Mouse (Mus musculus): ENCODE results near the gene Ablim1. TPM values are rescaled to one million over a fixed set of nuclear protein-coding genes. Genes with fewer than 3 reads are reported as not detected.

Gene Ablim1
- total RNA-seq, 4 experiments from 2014 or later: 80.6 to 97.1 (median 86.4) TPM

DNA sequence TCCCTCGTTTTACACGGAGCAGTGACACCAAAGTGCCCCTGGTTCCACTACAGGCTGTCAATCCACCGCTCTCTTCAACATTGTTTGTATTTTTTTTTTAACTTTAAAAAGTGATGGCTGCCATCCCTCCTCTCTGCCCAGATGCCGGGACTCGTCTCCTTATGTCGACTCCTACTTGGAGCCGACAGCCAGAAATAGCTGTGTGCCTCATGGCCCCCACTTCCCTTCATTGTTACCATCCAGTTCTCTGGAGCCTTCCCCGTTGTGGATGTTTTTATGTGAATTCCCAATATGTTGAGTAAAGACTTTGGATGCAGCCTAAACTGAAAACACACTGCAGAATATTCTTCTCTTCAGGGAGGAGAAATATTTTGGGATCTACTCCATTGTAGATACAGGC is 8.7 kb downstream of the Ablim1 start:
- peak in 1 of 2 experiments; percentile 31 for DNase-seq (ENCODE audit: low spot score in 2 of 2)

DNA sequence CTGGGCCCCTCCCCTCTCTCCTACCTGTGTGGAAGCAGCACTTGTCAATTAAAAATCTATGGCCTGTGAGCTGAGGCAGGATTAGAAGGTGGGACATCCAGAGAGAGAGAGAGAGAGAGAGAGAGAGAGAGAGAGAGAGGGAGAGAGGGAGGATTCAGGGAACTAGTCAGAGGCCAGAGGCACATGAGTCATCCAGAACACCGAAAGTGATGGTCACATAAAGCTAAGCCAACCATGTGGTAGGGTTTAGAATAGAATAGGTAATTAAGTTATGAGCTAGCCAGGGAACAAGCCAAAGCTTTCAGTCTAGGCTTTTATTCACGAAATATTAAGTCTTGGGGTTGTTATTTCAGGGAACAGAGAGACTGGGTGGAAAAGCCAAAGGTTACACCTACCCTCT is 10.1 kb downstream of the Ablim1 start:
- DNase-seq (ENCODE audit: low spot score in 2 of 2): no peak

DNA sequence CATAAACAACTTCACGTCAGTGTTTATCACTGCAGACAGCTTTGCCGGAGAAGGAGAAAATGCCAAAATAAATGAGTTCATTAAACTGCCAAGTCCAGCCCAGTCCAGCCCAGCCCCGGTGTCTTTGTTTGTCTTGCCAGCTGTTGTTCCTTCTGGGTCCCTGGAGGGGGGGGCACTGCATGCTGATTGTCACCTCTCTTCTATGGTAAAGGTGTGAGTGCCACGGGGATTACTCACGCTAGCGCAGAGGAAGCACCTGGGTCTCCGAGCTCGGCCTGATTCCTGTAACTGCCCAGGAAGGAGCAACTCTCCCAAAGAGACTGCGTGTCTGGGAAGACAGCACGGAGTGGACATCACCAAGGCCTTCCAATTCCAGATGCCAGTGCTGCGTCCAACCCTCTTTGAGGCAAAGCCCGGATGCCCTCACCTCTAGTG is 12.7 kb downstream of the Ablim1 start:
- DNase-seq (ENCODE audit: low spot score in 2 of 2): peak in 1 of 2 experiments; percentile 9

DNA sequence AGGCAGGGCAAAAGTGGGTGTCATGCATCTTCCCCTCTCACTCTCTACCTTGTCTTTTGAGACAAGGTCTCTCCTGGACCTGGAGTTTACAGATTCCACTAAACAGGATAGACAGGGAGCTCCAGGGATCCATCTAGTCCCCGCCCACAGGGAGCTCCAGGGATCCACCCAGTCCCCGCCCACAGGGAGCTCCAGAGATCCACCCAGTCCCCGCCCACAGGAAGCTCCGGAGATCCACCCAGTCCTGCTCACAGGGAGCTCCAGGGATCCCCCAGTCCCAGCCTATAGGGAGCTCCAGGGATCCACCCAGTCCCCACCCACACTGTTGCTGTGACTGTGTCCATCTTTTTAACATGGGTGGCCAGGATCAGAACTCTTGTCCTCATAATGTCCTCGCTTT is 16.7 kb downstream of the Ablim1 start:
- peak in 1 of 2 experiments; percentile 3 for DNase-seq (ENCODE audit: low spot score in 2 of 2)

DNA sequence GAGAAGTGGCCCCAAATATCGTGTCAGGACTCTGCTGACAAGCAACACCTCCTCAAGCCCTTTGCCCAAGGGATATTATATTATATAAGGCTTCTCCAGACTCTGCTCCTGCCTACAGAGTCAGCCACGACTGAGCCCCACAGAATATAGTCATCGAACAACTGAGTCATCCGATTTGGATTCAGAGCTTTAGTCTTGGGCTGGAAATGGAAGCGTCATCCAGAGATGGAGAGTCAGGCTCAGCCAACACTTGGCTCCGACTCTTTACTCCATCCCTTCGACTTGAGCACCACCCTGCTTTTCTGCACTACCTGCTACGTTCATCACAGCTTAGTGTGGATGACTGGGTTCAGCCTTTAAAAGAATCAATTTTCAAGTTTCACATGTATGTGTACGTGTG is 17.3 kb downstream of the Ablim1 start:
- DNase-seq (ENCODE audit: low spot score in 2 of 2): peak in 1 of 2 experiments; percentile 15

DNA sequence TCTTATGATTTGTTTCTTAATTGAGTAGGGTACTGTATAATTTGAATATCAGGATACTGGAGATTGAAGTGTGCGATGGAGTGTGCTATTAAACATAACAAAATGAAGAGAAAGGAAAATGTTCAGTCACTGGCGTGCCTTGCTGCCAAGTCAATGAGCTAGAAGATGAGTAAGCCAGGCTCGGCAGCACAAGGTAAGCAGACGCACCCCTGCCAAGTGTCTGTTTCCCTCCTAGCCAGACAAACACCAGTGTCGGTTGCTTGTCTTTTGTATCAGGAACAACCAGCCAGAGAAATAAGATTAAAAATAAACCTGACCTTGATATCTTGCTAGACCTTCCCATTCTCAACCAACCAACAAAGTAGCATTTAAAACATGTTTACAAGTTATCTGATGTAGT is 18.2 kb downstream of the Ablim1 start:
- DNase-seq (ENCODE audit: low spot score in 2 of 2): peak in 1 of 2 experiments; percentile 42

DNA sequence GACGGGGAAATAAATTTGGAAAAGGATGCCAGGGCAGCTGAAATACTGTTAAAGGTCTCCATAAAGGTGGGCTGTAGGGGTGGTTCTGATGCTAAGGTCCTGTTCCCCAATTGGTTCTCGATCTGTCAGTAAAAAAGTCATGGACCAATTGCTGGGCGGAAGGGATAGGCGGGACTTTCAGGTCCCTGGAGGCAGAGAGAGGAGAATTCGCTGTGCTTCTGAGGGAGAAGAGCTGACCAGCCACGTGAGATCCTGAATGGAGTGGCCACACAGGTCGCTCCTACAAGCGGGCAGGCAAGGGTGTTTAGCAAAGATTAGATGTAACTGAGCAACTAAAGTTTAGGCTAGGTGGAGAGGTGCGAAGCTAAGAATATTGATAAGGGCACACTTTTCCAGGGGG is 19.2 kb downstream of the Ablim1 start:
- DNase-seq (ENCODE audit: low spot score in 2 of 2): no peak

DNA sequence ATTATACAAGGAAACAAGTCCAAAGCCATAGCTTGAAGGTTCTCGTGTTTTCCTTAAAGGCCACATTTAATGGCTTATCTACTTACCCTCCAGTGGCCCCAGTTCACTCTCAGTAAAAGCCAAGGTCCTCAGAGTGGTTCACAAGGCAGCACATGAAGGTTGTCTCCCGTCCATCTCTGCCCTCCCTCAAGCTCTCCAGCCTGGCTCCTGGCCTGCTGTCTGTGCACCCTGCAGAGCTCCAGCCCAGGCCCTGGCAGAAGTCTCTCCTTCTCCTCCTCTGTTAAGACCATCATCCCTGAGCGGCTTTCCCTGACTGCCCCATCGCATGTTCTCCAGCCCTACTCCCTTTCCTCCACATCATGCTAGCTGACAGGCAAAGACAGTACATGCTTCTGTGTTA is 20.4 kb downstream of the Ablim1 start:
- DNase-seq (ENCODE audit: low spot score in 2 of 2): no peak

DNA sequence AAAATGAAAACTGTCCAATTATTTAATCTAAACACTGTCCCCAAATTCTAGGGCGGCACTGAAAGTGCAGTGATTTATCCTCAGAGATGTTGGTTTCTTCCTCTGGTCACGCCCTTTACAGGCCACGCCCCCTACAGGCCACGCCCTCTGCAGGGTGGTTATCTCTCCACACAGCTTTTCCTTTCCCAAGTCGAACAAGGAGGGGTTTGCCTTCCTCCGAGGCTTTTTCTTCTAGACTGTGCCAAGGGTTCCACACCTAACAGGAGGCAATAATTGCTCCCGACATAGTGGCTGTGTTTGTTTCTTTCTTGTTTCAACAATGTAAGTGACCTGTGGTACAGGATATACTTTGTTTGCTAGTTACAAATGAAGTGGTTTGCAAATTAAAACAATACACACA is 21.0 kb downstream of the Ablim1 start:
- DNase-seq (ENCODE audit: low spot score in 2 of 2): no peak

DNA sequence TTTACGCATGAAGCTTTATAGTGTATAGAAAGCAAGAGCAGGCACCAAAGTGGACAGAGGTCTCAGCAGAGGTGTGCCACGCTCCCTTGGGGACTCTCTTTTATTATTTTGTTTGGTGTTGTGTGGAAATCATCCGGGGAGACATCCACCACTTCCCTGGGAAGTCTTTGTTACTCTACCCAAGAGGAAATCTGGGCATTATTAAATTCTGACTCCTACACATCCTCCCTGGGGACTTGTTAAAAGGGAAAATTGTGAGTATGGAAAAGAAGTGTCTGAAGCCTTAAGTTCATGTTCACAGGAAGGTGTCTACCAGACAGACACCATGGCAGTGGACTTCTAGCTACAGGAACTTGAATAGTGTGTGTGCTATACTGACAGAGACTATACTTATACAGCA is 31.4 kb downstream of the Ablim1 start:
- DNase-seq (ENCODE audit: low spot score in 2 of 2): no peak

DNA sequence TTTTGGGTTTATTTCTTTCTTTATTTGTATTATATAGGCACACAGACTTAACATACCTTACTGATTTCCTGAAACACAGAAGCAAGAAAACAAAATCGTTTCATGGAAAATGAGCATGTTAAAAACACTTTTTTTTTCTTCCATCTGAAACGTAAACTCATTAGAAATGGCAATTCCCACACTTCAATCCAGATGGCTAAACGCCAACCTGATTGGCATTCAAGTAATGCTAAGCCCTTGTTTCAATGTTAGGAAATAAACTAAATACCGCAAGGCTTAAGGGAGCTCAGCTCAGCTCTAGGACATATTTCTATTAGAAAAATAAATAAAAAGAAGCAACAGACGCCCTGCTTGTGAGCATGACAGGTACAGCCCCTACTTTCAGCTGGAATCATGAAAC is 32.1 kb downstream of the Ablim1 start:
- DNase-seq (ENCODE audit: low spot score in 2 of 2): no peak

DNA sequence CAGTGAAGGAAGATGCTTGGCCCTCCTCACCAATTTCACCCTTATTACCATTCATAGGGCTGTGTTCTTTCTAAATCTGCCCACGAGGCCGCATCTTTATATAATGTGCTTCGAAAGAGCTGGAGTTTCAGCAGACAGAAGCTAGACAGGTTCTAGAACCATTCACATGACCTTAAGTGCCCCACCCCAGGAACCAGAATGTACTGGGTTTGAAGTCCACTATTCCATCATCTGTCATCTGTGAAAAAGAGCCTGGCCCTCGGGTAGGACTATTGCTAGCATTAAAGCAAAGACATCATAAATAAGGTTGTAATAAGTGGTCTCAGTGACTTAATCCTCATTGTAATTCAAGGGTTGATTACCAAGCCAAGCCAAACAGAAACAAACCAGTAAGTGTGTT is 35.1 kb downstream of the Ablim1 start:
- no peak for DNase-seq (ENCODE audit: low spot score in 2 of 2)

DNA sequence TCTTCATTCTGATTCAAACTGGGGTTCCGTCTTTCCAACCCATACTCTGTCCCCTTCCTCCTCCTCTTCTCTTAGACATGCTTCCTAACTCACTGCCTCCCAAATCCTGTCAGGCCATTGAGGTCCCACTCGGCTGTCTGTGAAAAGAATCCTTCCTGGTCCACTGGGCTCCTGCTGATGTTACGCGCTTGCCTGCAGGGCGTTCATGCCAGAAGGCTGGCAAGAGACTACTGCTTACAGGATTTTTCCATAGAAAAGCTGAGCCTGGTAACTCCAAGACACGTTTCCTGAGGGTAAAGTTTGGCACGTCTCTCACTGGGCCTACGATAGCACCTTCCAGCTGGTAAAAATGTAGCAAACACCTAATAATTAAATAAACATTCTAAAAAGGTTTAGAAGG is 36.5 kb downstream of the Ablim1 start:
- DNase-seq (ENCODE audit: low spot score in 2 of 2): no peak

DNA sequence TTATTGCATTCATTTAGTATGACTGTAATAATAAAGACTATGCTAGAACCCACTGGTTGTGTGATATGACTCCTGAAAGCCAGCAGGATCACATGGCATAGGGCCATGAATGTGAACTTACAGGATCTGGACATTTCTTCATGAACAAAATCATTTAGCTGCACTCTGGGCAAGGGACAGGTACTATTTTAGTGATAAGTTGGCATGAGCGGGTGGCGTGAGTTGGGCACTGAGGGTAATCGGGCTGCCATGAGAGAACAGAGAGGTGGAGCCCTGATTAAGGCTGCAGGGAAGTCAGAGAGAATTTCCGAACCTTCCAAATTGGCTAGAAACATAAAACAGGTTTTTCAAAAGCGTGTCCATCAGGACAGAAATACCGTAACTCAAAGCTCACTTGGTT is 37.7 kb downstream of the Ablim1 start:
- DNase-seq (ENCODE audit: low spot score in 2 of 2): no peak

DNA sequence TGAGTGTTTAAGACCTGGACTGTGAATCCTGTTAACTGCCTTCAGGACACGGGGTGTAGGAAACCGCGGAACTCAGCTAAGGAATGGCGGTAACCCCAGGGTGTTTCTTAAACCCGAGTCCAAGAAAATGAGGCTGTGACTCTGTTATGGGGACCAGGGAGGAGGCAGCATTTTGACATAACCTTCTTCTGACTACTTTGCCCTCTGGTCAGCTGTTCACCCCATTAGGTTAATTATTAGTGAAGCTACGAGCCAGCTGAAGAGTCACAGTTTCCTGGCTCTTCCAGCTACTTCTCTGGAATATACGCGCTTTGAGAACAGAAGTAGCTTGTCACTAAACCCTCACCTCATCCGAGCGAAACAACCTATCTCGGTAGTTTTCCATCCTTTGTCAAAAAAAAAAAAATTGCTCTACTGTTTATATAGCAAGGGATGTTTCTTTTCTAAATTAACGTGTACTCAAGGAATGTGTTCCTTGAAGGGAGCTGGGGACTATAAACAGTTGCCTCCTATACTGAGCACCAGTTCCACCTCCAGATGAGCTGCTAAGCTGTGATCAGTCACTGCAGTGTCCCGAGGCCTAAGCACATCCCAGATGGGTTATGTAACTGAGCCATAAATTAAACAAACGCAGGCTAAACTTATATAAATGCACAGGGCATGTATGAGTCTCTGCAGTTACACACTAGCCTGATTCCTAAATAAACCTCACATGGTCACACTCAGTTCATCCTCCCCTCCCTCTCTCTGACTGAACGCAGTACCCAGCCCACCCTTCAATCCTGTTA is 39.4 kb downstream of the Ablim1 start:
- no peak for DNase-seq (ENCODE audit: low spot score in 2 of 2)

DNA sequence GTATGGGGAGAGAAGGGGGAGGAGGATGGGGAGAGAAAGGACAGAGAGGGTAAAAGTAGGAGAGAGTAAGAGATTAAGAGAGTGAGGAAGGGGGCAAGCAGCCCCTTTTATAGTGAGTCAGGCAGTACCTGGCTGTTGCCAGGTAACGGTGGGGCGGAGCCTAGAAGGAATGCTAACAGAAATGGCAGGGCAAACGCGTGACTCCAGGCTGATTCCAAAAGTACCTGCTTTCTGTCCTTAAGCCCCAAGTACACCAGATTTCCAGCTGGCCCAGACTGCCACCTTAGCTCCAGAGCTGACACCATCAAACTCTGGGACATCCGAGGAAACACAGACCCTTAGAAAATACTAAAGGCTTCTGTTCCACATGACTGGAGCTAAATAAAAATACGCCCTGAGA is 40.0 kb downstream of the Ablim1 start:
- DNase-seq (ENCODE audit: low spot score in 2 of 2): no peak

DNA sequence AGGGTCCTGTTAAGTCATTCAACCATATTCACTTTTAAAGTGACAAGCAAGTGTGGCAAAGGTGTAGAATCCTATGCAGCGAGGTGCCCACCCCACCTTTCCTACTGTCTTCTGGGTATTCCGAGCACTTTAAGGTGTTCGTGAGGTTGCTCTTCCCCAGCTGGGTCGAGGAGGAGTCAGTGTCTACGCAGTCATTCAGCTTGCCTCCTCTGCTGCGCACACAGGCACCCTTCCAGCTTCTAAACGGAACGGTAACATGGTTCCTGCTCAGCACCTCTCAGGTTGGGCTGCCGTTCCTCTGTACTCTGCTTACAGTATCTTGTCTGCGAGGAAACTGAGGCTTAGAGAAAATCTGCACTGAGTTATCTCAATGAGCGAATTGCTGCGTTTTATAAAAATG is 40.4 kb downstream of the Ablim1 start:
- no peak for DNase-seq (ENCODE audit: low spot score in 2 of 2)

DNA sequence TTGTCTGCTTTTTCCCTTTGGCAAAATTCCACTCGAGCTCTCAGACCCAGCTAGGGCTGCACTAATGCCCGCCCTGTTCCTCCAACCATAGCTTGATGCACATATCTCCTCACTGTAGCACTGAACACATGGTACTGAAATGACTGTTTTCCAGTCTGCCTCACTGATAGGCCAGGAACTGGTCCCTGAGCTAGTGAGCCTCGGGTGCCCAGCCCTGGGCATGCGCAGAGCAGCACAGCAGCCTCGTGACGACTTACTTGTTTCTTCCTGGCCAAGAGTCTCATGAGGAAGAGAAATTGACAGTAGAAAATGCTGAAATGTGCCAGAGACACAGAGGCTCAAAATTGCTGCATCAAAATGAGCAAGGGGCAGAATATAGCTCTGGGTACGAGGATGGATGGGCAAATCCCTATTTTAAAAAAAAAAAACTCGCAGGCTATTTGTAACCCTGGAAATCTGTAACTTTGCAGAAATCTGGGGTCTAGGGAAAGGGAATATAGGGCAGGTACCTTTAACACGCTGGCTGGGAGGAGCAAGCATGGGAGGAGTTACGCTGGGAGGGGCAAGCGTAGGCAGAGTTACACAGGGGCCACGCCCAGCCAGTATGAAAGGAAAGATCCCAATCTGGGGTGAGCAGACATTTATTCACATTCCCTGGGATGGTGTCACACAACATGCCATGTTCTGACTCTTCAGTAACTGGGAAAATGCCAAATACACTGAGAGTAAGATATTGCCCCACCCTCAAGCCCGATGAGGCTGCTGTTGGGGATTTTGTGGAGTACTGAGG is 41.7 kb downstream of the Ablim1 start:
- DNase-seq (ENCODE audit: low spot score in 2 of 2): peak; percentile 53 to 62

DNA sequence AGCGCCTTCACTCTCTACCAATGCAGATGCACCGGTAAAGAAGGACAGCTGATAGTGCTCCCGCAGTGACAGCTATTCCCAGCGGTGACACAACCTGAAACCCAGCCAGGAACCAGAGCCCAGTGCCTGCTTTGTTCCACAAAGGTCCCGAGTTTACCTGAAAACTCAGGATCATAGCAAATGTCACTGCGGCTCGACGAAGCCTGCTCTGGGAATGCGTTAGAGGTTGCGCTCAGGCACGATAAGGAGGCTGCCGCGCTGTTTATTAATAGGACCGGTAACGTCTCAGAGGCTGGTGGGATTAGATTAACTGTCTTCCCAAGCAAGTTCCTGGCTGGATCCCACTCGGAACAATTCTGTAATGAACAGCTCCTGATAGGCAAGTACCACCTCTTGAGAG is 43.0 kb downstream of the Ablim1 start:
- no peak for DNase-seq (ENCODE audit: low spot score in 2 of 2)

DNA sequence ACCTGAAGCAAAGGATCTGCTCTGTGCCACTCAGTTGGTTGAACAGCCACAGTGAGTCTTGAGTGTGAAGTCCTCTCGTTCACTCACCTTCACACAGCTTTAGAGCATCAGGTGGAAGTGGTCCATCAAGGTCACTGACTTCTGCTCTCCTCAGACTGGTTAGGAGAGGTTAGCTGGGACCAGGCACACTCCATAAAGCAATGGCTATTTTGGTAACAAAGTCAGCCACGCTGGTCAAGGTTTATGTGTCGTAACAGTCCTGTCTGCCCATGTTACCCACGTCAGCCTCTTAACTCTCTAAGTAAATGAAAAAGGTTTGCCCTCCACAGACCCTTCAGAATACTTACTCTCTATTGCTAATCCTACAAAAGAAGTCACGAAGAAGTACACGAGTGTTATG is 44.0 kb downstream of the Ablim1 start:
- no peak for DNase-seq (ENCODE audit: low spot score in 2 of 2)

DNA sequence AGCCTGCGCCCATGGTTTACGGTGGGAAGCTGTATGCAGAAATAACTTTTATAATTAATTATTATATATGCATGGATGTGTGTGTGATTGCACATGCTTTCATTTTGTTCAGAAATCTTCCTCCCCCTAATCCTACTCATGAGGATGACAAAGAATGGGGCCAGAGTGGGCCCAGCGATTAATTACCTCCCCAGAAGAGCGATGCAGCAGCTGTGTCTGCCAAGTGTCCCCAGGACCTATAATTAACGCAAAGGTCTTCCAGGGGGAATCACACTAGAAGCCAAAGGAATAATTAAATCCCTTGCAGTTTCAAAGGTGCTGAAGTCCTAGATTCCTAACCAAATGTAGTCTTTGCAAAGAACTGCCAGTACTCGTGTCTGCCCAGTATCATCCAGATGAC is 44.9 kb downstream of the Ablim1 start:
- DNase-seq (ENCODE audit: low spot score in 2 of 2): no peak

DNA sequence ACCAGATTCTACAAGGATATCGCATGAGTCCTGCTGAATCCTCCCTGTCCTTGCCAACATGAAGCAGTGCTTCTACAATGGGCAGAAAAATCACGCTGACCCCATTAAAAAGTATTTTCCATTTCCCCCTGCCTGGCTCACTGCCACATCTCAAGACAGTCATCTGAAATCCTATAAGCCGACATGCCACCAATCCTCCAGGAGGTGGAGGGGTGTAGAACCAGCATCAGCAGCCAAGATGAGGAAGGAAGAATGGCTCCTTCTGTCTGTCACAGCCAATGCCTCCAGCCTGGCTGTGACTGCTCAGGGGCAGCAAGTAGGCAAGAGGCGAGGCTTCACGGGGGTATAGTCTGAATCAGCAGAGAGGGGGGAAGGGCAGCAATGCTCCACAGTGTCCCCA is 47.2 kb downstream of the Ablim1 start:
- DNase-seq (ENCODE audit: low spot score in 2 of 2): no peak
